Mouse (Mus musculus) telencephalon, adult 2 months (tissue): Measurements from ENCODE around the gene Abcc3.
A peak's percentile ranks its signal among the peaks of the same experiment; 100 is the strongest.

Experiments
- DNase-seq: peaks from one replicate; pipeline ENCODE4 v3.0.0-alpha.2; 2011; ENCODE audit warnings: low read depth, low spot score

Gene Abcc3

GRCm38 (mm10) chr11:94355521-94356217 is 37.1 kb downstream of the Abcc3 start:
- no peak for DNase-seq

DNA sequence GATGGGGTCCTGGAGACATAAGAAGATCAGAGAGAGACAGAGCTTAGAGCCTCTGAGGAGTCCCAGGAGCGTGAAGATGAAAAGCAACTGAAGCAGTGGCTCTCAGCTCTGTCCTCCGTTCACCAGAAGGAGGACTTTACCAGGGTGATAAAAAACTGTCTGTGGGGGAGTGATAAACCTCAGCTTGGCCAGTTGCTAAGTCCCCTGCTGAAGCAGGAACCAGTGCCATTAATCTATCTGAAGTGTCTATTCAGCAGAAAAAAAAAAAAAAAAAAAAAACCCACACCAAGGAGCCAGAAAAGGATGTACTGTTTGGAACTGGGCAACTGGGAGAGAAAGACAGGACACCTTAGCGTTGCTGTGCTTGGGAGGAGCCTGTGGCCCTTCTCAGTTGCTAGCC is 41.7 kb downstream of the Abcc3 start:
- DNase-seq = no peak

GRCm38 (mm10) chr11:94350337-94350736 is 42.5 kb downstream of the Abcc3 start:
- DNase-seq = no peak

DNA sequence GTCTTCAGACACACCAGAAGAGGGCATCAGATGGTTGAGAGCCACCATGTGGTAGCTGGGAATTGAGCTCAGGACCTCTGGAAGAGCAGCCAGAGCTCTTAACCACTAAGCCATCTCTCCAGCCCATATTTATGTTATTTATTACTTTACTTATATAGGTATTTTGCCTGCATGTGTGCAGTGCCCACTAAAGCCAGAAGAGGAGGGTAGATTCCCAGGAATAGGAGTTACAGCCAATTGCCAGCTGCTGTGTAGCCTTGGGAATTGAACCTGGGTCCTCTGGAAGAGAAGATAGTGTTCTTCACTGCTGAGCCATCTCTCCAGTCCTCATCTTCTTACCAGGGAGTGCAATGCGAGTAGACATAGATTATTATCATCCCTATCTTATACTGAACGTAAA is 43.0 kb downstream of the Abcc3 start:
- no peak for DNase-seq

DNA sequence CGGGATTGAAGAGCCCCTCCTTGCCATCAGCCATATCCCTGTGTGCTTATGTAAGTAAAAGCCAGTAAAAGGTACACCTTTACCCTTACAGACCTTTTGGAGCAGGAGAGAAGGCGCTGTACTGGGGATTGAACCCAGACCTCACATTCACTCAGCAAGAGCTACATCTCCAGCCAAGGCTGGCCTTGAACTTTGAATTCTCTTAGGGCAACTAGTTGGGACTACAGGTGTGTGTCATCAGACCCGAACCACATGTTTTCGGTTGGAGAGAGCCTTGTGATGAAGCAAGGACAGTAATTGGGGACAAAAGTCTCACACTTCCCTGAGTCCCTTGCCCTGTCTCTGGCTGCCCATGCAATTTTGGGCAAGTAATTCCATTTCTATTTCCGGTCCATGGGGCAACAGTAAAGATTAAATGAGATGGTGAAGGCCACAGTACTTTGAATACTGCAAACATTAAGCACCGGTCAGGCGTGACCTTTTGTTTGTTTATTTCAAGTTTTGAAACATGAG is 45.7 kb downstream of the Abcc3 start:
- DNase-seq = no peak

DNA sequence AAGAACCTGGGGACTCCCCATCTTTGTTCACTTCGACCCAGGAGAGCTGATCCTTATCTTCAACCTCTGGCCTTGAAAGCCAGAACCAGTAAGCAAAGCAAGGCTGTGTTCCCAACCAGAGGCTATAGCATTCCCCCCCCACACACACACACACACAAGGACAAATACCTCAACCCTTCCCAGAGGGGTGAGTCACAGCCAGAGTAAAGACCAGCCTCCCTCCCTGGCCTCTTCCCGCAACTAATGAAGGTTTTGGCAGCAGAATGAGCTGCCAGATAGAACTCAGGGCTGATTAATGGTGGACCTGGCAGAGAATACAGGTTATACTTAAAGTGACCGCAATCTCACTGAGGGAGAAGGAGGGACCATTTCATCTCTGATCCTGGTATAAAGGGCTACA is 46.2 kb downstream of the Abcc3 start:
- DNase-seq = no peak

- no peak for DNase-seq
These were observed 46.9 kb downstream of the Abcc3 start for GRCm38 (mm10) chr11:94345926-94346325.

GRCm38 (mm10) chr11:94344470-94344869 is 48.3 kb downstream of the Abcc3 start:
- no peak for DNase-seq

DNA sequence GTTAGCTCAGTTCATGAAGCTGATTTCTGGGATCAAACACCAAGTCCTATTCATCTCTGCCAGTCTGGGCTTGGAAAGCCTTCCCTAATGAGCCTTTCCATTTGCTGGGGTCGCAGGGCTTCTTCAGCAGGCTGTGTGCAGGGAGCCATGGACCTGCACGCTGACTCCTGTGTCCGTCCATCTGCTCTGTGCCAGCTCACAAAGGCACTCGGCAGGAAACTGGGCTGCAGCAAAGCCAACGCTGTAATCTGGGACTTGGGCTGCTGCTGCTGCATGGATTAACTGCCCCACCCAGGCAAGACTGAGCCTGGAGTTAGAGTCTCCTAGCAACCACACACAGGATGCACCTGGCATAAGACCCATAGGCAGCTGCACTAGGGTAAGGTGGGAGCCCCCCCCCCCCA is 48.8 kb downstream of the Abcc3 start:
- no peak for DNase-seq

DNA sequence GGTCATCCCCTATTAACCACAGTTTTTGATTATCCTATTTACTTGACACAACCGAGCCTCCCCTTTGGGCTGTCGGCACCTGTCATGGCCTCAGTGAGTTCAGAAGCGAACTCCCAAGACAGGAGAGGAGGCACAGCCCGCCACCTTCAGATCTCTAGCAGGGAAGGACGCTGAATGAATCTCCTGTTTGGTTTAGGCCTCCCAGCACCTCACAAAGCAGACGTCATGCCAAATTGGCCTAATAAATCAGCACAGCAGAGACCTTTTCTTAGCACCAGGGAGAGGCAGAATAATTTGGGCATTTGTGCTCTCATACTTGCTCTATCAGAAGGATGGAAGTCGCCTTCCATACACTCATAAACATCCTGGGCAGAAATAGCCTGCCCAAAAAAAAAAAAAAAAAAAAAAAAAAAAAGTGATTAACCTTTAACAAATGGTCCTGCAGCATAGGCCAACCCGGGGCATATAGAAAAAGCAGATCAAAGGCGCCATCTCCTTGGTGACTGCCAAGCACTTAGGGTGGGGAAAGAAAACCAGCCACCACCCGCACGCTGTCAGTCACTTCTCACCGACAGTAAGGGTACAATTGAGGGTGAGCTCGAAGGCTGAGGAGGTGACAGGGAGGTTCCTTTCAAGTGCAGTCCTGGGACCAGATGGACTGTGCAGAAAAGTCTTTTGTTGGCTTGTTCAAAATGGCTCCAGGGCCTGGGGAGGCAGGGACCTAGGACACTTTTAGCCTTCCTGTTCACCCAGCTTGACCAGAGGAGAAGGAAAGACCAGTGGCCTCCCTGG is 50.5 kb downstream of the Abcc3 start:
- no peak for DNase-seq

- no peak for DNase-seq
These were observed 51.6 kb downstream of the Abcc3 start for GRCm38 (mm10) chr11:94340948-94341933.

GRCm38 (mm10) chr11:94339732-94340585 is 52.8 kb downstream of the Abcc3 start:
- no peak for DNase-seq

- no peak for DNase-seq
These were observed 54.5 kb downstream of the Abcc3 start for GRCm38 (mm10) chr11:94338347-94338746.

- DNase-seq = no peak
These were observed 56.2 kb downstream of the Abcc3 start for GRCm38 (mm10) chr11:94336551-94336950.

- DNase-seq = no peak
These were observed 58.3 kb downstream of the Abcc3 start for GRCm38 (mm10) chr11:94334386-94334968.

GRCm38 (mm10) chr11:94332726-94333125 is 60.1 kb downstream of the Abcc3 start:
- peak; percentile 68 for DNase-seq

DNA sequence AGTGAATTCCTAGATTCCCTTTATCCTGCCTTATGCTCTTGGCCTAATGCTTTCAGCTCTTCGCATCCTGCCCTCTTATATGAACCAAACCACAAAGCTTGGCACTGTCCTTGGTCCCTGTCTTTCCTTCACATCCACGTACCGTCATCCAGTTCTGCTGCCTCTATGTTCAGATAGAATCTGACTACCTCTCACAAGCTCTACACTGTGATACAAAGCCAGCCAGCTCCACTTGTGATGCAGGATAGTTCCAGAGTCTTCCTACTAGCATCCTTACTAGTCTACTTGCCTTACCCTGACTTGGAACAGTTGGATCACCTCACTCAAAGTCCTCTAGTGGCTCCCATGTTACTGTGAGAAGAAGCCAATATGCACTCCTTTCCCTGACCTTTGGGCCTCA is 62.6 kb downstream of the Abcc3 start:
- no peak for DNase-seq

DNA sequence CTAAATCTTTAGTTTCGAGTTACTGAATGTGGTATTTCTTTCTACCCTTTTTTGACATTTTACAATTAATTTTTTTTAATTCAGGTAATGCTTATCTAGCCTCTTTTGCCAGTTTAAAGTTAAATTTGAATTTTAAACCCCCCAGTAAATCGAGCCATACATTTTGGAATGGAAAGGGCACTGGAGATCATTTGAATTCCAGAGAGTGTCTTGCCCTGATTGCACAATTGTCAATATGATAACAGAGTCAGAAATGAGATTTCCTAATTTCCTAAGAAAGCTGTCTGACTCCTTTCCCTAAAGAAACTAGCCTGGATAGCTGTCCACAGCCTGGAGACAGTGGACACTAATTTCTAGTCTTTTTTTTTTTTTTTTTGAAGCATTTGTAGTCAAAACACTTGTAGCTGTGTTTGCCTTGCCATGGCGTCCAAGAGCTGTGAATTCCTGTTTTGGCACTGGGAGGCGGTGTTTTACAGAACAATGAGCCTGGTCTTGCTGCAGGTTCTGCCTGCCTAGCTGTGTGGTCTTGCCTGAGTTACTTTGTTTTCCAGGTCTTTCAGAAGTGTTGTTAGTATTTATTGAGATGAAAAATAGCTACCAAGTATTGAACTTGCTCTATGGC is 63.4 kb downstream of the Abcc3 start:
- DNase-seq = peak; percentile 50

DNA sequence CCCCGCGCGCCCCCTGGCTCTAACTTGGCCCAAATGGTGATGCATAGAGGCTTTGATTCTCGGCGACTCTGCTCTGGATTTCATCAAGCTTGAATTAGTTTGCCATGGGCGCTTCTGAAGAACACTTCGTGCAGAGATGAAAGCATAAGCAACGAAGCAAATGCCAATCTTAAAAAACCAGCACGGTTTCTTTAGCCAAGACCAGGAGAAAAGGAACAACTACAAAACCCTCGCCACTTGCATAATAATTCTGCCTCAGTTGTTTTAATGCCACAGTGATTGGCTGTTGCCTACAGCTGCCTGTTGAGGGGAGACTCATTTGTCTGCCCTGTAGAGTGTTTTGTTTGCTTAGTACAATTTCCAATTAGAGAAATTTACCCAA is 64.2 kb downstream of the Abcc3 start:
- DNase-seq = no peak
